Mouse (Mus musculus): ENCODE results near the gene Akap13. TPM values are rescaled to one million over a fixed set of nuclear protein-coding genes. Genes with fewer than 3 reads are reported as not detected.

The Akap13 gene
- total and polyA plus RNA-seq, 3 experiments: 11.4 to 32.5 (median 27.7) TPM

DNA sequence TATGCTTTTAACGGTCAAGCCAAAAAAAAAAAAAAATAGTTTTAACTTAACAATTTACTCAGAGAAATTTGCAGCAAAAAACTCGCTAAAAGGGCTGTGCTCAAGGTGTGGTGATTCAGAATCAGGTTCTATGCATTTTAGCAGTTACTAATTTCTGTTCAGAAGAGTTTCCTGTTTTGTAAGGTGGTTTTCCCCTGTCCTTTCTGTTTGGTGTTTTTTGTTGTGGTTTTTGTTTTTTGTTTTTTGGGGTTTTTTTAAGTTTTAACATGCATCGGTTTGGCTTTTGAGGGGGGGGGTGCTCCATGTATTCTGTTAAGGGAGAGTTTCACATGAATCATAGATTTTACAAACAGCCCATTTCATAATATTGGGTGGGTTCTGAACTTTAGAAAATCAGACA lies 247.0 kb downstream of the Akap13 start:
- in situ Hi-C loops (cut with MboI; ENCODE audit: low pct_ligation_motif_present, low pct_unique_long_range_greater_than_20kb, low sequenced_read_pairs): loop anchor here (25.0 kb wide), 1 partner anchor 315 kb away; no protein-coding TSS in a partner anchor
- peak overlapping the region; percentile 48 for H3K4me2 ChIP-seq (ENCODE audit: insufficient read depth, low read depth, poor library complexity, severe bottlenecking)

DNA sequence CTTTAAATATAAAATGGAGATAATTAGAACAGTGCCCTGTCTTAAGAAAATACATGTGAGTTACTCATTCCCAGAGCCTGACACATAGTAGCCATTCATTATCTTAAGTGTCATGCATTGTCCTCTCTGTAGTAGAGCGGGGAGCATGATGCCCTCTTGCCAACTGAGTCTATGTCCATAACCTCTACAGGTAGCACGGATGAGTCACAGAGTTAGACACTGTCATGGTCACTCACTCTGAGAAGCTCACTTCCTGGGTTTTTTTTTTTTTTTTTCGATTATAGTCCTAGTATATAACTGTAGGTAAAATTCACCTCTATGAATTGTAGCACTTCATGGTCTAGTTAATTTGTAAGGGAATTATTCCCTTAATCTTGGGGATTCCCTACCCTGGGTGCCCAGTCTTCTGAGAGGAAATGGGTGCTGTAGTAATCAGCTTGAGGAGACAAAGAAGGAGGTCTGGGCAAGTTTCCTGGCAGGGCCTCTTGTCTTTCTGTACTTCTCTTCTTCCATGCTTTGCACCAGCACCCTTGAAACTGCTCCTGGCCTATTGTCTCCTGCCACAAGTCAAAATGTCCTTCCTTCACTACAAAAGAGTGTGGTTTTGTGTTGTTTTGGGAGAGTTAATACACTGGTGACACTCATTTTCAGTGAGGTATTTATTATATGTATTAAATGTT lies 247.8 kb downstream of the Akap13 start:
- Histone ChIP-seq H3K4me2 (ENCODE audit: insufficient read depth, low read depth, poor library complexity, severe bottlenecking) (peak overlapping the region; percentile 48), H3K79me2 (replicated peaks; ENCODE audit: control insufficient read depth, extremely low read depth, insufficient read depth, poor library complexity, severe bottlenecking) (peaks cover 12% of the 10 kb centered on the region), H3K9me3 (replicated peaks; ENCODE audit: low read length) (no peaks in the 10 kb centered on the region), H3K36me3 (replicated peaks in 1 of 2; ENCODE audit: control insufficient read depth in 1 of 2, insufficient read depth in 1 of 2, low read length in 1 of 2) (peaks cover 30 to 52% of the 10 kb centered on the region in 2 experiments), H3K27me3 (replicated peaks) (no peaks in the 10 kb centered on the region), H3K4me1 (ENCODE audit: control insufficient read depth in 1 of 2, insufficient read depth in 2 of 2) (peaks cover 6 to 44% of the 10 kb centered on the region in 2 experiments; a peak in 3 of 4 replicates), H3K27ac (ENCODE audit: insufficient read depth, low read depth) (no peak overlapping the region; the same call in 1 of the 2 replicates), H3K9ac (ENCODE audit: insufficient read depth, low read depth) (peak overlapping the region; percentile 89; the same call in 1 of the 2 replicates), H3K4me3 (replicated peaks in 1 of 3; ENCODE audit: low read depth in 2 of 3, low read length in 2 of 3, poor library complexity in 1 of 3) (peak overlapping the region in 2 of 3 experiments; percentile 53 to 59)
- dilution Hi-C loops (cut with MboI; ENCODE audit: extremely low pct_ligation_motif_present, extremely low pct_unique_long_range_greater_than_20kb, low sequenced_read_pairs) (no loop called here), in situ Hi-C loops (cut with MboI; ENCODE audit: low pct_ligation_motif_present, low pct_unique_long_range_greater_than_20kb, low sequenced_read_pairs) (loop anchor here (25.0 kb wide), 1 partner anchor 316 kb away; no protein-coding TSS in a partner anchor)
- peak; percentile 71 for TF ChIP-seq ZNF384 (IDR thresholded peaks at IDR 0.05; ENCODE audit: low read depth, low read length)
- no peak for TF ChIP-seq GABPA (IDR thresholded peaks at IDR 0.05; ENCODE audit: insufficient replicate concordance, low read depth, low read length)
- peak; percentile 35; the same call in 1 of the 2 replicates for TF ChIP-seq ELF1 (IDR thresholded peaks at IDR 0.05; ENCODE audit: low read depth, low read length)
- no peak for DNase-seq (ENCODE audit: extremely low read depth)

More for the DNA sequence above, 247.0 kb downstream of the Akap13 start:
- Histone ChIP-seq H3K36me3 (replicated peaks in 1 of 2; ENCODE audit: control insufficient read depth in 1 of 2, insufficient read depth in 1 of 2, low read length in 1 of 2) (peaks cover 28 to 52% of the 10 kb centered on the region in 2 experiments), H3K79me2 (replicated peaks; ENCODE audit: control insufficient read depth, extremely low read depth, insufficient read depth, poor library complexity, severe bottlenecking) (peaks cover 12% of the 10 kb centered on the region), H3K27ac (ENCODE audit: insufficient read depth, low read depth) (no peak overlapping the region; the same call in 1 of the 2 replicates), H3K4me3 (replicated peaks in 1 of 3; ENCODE audit: low read depth in 2 of 3, low read length in 2 of 3, poor library complexity in 1 of 3) (peak overlapping the region; percentile 53 to 59 (median 58)), H3K27me3 (replicated peaks) (no peaks in the 10 kb centered on the region), H3K9me3 (replicated peaks; ENCODE audit: low read length) (no peaks in the 10 kb centered on the region), H3K9ac (ENCODE audit: insufficient read depth, low read depth) (peak overlapping the region; percentile 89), H3K4me1 (ENCODE audit: control insufficient read depth in 1 of 2, insufficient read depth in 2 of 2) (peaks cover 6 to 41% of the 10 kb centered on the region in 2 experiments; a peak in 3 of 4 replicates)
- no peak for DNase-seq (ENCODE audit: extremely low read depth)
- TF ChIP-seq CHD2 (IDR thresholded peaks at IDR 0.05; ENCODE audit: low read length): 0 out of 2 replicates have a peak, but pooled peaks have one; percentile 17
- TF ChIP-seq KAT2A (IDR thresholded peaks at IDR 0.05; ENCODE audit: insufficient replicate concordance, low read length): no peak
- TF ChIP-seq TBP (conservative IDR thresholded peaks at IDR 0.05; ENCODE audit: low read depth, low read length): no peak
- peak; percentile 42; the same call in 1 of the 2 replicates for TF ChIP-seq CHD1 (IDR thresholded peaks at IDR 0.05; ENCODE audit: low read depth, low read length)
- peak; percentile 47 for TF ChIP-seq MEF2A (IDR thresholded peaks at IDR 0.05; ENCODE audit: borderline replicate concordance, low read depth, low read length)
- 0 out of 2 replicates have a peak, but pooled peaks have one; percentile 14 for TF ChIP-seq TCF12 (IDR thresholded peaks at IDR 0.05; ENCODE audit: low read depth, low read length)
- no peak for TF ChIP-seq POLR2A (IDR thresholded peaks at IDR 0.05; ENCODE audit: low read depth, low read length)
- 0 out of 2 replicates have a peak, but pooled peaks have one; percentile 24 for TF ChIP-seq JUND (conservative IDR thresholded peaks at IDR 0.05; ENCODE audit: low read depth, low read length)
- TF ChIP-seq EP300 (IDR thresholded peaks at IDR 0.05; ENCODE audit: low read length): peak; percentile 48; the same call in 1 of the 2 replicates
- peak; percentile 19; the same call in 1 of the 2 replicates for TF ChIP-seq ZNF384 (IDR thresholded peaks at IDR 0.05; ENCODE audit: low read depth, low read length)
- 0 out of 2 replicates have a peak, but pooled peaks have one; percentile 46 for TF ChIP-seq IRF4 (IDR thresholded peaks at IDR 0.05; ENCODE audit: low read depth, low read length)
- dilution Hi-C loops (cut with MboI; ENCODE audit: extremely low pct_ligation_motif_present, extremely low pct_unique_long_range_greater_than_20kb, low sequenced_read_pairs): no loop called here
